In genomic region chr13:10359516-10360198, GRCm38 (mm10) we compare ENCODE assay signal across 8 mouse cellular contexts. TPM values are rescaled to one million over a fixed set of nuclear protein-coding genes. Genes with fewer than 3 reads are reported as not detected.
DNase-seq lines count a peak whose midpoint lies in the region; ATAC-seq and TF ChIP-seq lines count a peak whose summit lies in the region.

No protein-coding gene starts in this region.

- H3K9me3 ChIP-seq in hindbrain, embryonic 16.5 days (ENCODE audit: control insufficient read depth, low read length), result no peaks in the 10 kb centered on the region
- no peaks in the 10 kb centered on the region for H3K9me3 ChIP-seq in liver, embryonic 14.5 days (ENCODE audit: control insufficient read depth, low read length)

- H3K4me3 ChIP-seq in hindbrain, embryonic 16.5 days (ENCODE audit: low read length), result peak overlapping the region; percentile 80
- peak overlapping the region; percentile 9 to 25; a peak in 3 of 4 replicates for H3K4me3 ChIP-seq in liver, embryonic 14.5 days (ENCODE audit: insufficient read depth in 1 of 2, low read depth in 2 of 2, low read length in 2 of 2)

- H3K36me3 ChIP-seq in hindbrain, embryonic 16.5 days (ENCODE audit: control insufficient read depth, insufficient read depth, low read length), result no peaks in the 10 kb centered on the region
- no peaks in the 10 kb centered on the region for H3K36me3 ChIP-seq in liver, embryonic 14.5 days (replicated peaks; ENCODE audit: control insufficient read depth, insufficient read depth, low read depth)

- peak overlapping the region; percentile 74 for H3K27ac ChIP-seq in hindbrain, embryonic 16.5 days (ENCODE audit: low read depth, low read length)
- H3K27ac ChIP-seq in liver, embryonic 14.5 days, result no peak overlapping the region

- peak; percentile 10 for DNase-seq in adrenal gland, adult 2 months
- no peak for DNase-seq in adrenal gland, adult 18-20 months (ENCODE audit: low spot score in 2 of 2)
- peak; percentile 4 for DNase-seq in ovary, postnatal 36 days (ENCODE audit: low spot score)
- no peak for DNase-seq in ovary, postnatal 10 days (ENCODE audit: low spot score)
- no peak for DNase-seq in liver, embryonic 14.5 days (ENCODE audit: low read depth in 3 of 3, low spot score in 3 of 3)
- DNase-seq in right cerebral cortex, postnatal 10 days (ENCODE audit: low spot score in 2 of 2), result peak; percentile 28 to 35
- no peak for DNase-seq in thymus, postnatal 0 days (ENCODE audit: low spot score)

- peaks cover 4% of the 10 kb centered on the region for H3K27me3 ChIP-seq in hindbrain, embryonic 16.5 days (replicated peaks; ENCODE audit: control insufficient read depth, insufficient read depth, low read length)
- peaks cover 21% of the 10 kb centered on the region for H3K27me3 ChIP-seq in liver, embryonic 14.5 days (ENCODE audit: control insufficient read depth, insufficient read depth, low read length)

- peak overlapping the region; percentile 77 for H3K9ac ChIP-seq in hindbrain, embryonic 16.5 days (ENCODE audit: low read depth, low read length)
- H3K9ac ChIP-seq in liver, embryonic 14.5 days (replicated peaks), result no peak overlapping the region

- peak overlapping the region; percentile 93 for H3K4me2 ChIP-seq in hindbrain, embryonic 16.5 days (ENCODE audit: low read length)
- H3K4me2 ChIP-seq in liver, embryonic 14.5 days (ENCODE audit: low read depth), result peak overlapping the region; percentile 53; the same call in 1 of the 2 replicates

- no peak for TF ChIP-seq EP300 in liver, embryonic 14.5 days (IDR thresholded peaks at IDR 0.05; ENCODE audit: low read depth)

- H3K4me1 ChIP-seq in hindbrain, embryonic 16.5 days (ENCODE audit: control insufficient read depth, insufficient read depth, low read depth, low read length), result no peaks in the 10 kb centered on the region
- H3K4me1 ChIP-seq in liver, embryonic 14.5 days (replicated peaks; ENCODE audit: control insufficient read depth in 2 of 2, insufficient read depth in 2 of 2, low read length in 1 of 2), result no peaks in the 10 kb centered on the region

- WGBS in hindbrain, embryonic 16.5 days, result 1% methylated on average over 26 of the region's 26 CpGs
- 5% methylated on average over 26 of the region's 26 CpGs for WGBS in liver, embryonic 14.5 days (ENCODE audit: insufficient replicate concordance)

- ATAC-seq in hindbrain, embryonic 16.5 days, result peak; percentile 25
- ATAC-seq in liver, embryonic 14.5 days (ENCODE audit: insufficient read depth), result no peak

- no peak for TF ChIP-seq CTCF in liver, embryonic 14.5 days (IDR thresholded peaks at IDR 0.05; ENCODE audit: low read depth)

RNA-seq across cellular contexts. Expression of gene Chrm3, which starts 1.0 kb away (rescaled TPM):
- total RNA-seq in adrenal gland, adult 2 months (2021), result 1 to 10 TPM; 4.2 to 4.5 TPM
- polyA plus RNA-seq in adrenal gland, adult 2 months (2012; rRNA removed), result 1.3 and 3.0 TPM in 2 replicates
- total RNA-seq in adrenal gland, adult 18-20 months (2021), result 1 to 10 TPM; 2.4 to 2.9 TPM
- polyA plus RNA-seq in hindbrain, embryonic 16.5 days (2015; fragmentation: Nextera tagmentation; extraction: Ambion mirVana), result 4.2 TPM in 2 replicates
- 0.02 and 0.03 TPM in 2 replicates for polyA plus RNA-seq in liver, embryonic 14.5 days (2012; rRNA removed)
- polyA plus RNA-seq in liver, embryonic 14.5 days (2014; fragmentation: Nextera tagmentation; extraction: Ambion mirVana), result not detected in 2 replicates
- 0.08 and 0.16 TPM in 2 replicates for polyA plus RNA-seq in thymus, postnatal 0 days (2015; fragmentation: Nextera tagmentation; extraction: Ambion mirVana)

Comparison
In these comparisons a context has a peak if more than half of its experiments do, and no peak if none do; other contexts are left out.
1. DNase-seq: peak in adrenal gland, adult 2 months (single experiment), ovary, postnatal 36 days (single experiment) and right cerebral cortex, postnatal 10 days (2 of 2); none in adrenal gland, adult 18-20 months (0 of 2), ovary, postnatal 10 days (single experiment), liver, embryonic 14.5 days (0 of 3) and thymus, postnatal 0 days (single experiment).